Mouse (Mus musculus): ENCODE measurements around the gene Foxp1. TPM values are rescaled to one million over a fixed set of nuclear protein-coding genes. Genes with fewer than 3 reads are reported as not detected.

The Foxp1 gene
- polyA plus RNA-seq, 1 experiment: 31.4 TPM

GRCm38 (mm10) chr6:99521641-99522358, 721 bp downstream of the Foxp1 start:
- DNase-seq (ENCODE audit: low read depth, low spot score): no peak
- under 1% methylated on average over 64 of the region's 64 CpGs for WGBS

GRCm38 (mm10) chr6:99521038-99521640, 1.4 kb downstream of the Foxp1 start:
- DNase-seq (ENCODE audit: low read depth, low spot score): no peak
- under 1% methylated on average over 50 of the region's 54 CpGs for WGBS

GRCm38 (mm10) chr6:99520676-99521037, 1.9 kb downstream of the Foxp1 start:
- under 1% methylated on average over 26 of the region's 27 CpGs for WGBS

GRCm38 (mm10) chr6:99519806-99520675, 2.5 kb downstream of the Foxp1 start:
- DNase-seq (ENCODE audit: low read depth, low spot score): no peak
- whole genome bisulfite sequencing: 7% methylated on average over 38 of the region's 38 CpGs

More at GRCm38 (mm10) chr6:99520676-99521037, 1.9 kb downstream of the Foxp1 start:
- DNase-seq (ENCODE audit: low read depth, low spot score): no peak

- 23% methylated on average over 4 of the region's 4 CpGs for WGBS
- no peak for DNase-seq (ENCODE audit: low read depth, low spot score)
Observed at GRCm38 (mm10) chr6:99519052-99519451, 3.5 kb downstream of the Foxp1 start.

- DNase-seq (ENCODE audit: low read depth, low spot score): no peak
- 70% methylated on average over 7 of the region's 7 CpGs for WGBS
Observed at GRCm38 (mm10) chr6:99515667-99516199, 6.8 kb downstream of the Foxp1 start.

GRCm38 (mm10) chr6:99511862-99512261, 10.7 kb downstream of the Foxp1 start:
- DNase-seq (ENCODE audit: low read depth, low spot score): no peak
- WGBS: 68% methylated on average over 6 of the region's 6 CpGs

GRCm38 (mm10) chr6:99509189-99509592, 13.3 kb downstream of the Foxp1 start:
- no peak for DNase-seq (ENCODE audit: low read depth, low spot score)
- WGBS: 72% methylated on average over 9 of the region's 9 CpGs

GRCm38 (mm10) chr6:99506816-99507215, 15.7 kb downstream of the Foxp1 start:
- no peak for DNase-seq (ENCODE audit: low read depth, low spot score)

GRCm38 (mm10) chr6:99503741-99504140, 18.8 kb downstream of the Foxp1 start:
- WGBS: 89% methylated on average over 1 of the region's 1 CpGs
- DNase-seq (ENCODE audit: low read depth, low spot score): no peak

More at GRCm38 (mm10) chr6:99506816-99507215, 15.7 kb downstream of the Foxp1 start:
- 65% methylated on average over 6 of the region's 6 CpGs for WGBS

- no peak for DNase-seq (ENCODE audit: low read depth, low spot score)
- 56% methylated on average over 2 of the region's 2 CpGs for WGBS
Observed at GRCm38 (mm10) chr6:99502727-99503126, 19.8 kb downstream of the Foxp1 start.

GRCm38 (mm10) chr6:99502314-99502713, 20.2 kb downstream of the Foxp1 start:
- WGBS: 84% methylated on average over 6 of the region's 6 CpGs
- DNase-seq (ENCODE audit: low read depth, low spot score): no peak

GRCm38 (mm10) chr6:99500570-99501270, 21.8 kb downstream of the Foxp1 start:
- WGBS: 82% methylated on average over 3 of the region's 3 CpGs
- no peak for DNase-seq (ENCODE audit: low read depth, low spot score)

- 50% methylated on average over 7 of the region's 7 CpGs for WGBS
Observed at GRCm38 (mm10) chr6:99498082-99498481, 24.4 kb downstream of the Foxp1 start.

GRCm38 (mm10) chr6:99496114-99496513, 26.4 kb downstream of the Foxp1 start:
- DNase-seq (ENCODE audit: low read depth, low spot score): no peak
- 30% methylated on average over 5 of the region's 5 CpGs for WGBS

More at GRCm38 (mm10) chr6:99498082-99498481, 24.4 kb downstream of the Foxp1 start:
- DNase-seq (ENCODE audit: low read depth, low spot score): no peak

- DNase-seq (ENCODE audit: low read depth, low spot score): no peak
- 16% methylated on average over 3 of the region's 3 CpGs for WGBS
Observed at GRCm38 (mm10) chr6:99492937-99493336, 29.6 kb downstream of the Foxp1 start.

- 33% methylated on average over 6 of the region's 6 CpGs for WGBS
Observed at GRCm38 (mm10) chr6:99491979-99492544, 30.5 kb downstream of the Foxp1 start.

GRCm38 (mm10) chr6:99491146-99491545, 31.4 kb downstream of the Foxp1 start:
- no peak for DNase-seq (ENCODE audit: low read depth, low spot score)
- 74% methylated on average over 3 of the region's 3 CpGs for WGBS

More at GRCm38 (mm10) chr6:99491979-99492544, 30.5 kb downstream of the Foxp1 start:
- DNase-seq (ENCODE audit: low read depth, low spot score): no peak

All from large intestine, adult 2 months (tissue).